Mouse (Mus musculus) limb, embryonic 12.5 days (tissue): ENCODE measurements at regions not wholly inside any gene's neighbourhood (a gene's known extent, or its start where the extent isn't known, plus 50 kb on each side); places are given as distances from the start of the nearest gene placed in this dataset.

Source experiments
- ATAC-seq: fragments of 200-750 bp; cut with Nextera tagmentation; 2 replicates; pipeline ENCODE4 v1.8.0; 2017; ENCODE audit warnings: low read depth, moderate TSS enrichment; ENCODE audit not compliant: insufficient number of reproducible peaks, insufficient read depth, low FRiP score, low TSS enrichment
- H3K27ac ChIP-seq: fragments of 300-500 bp; sonication (generic); 2 replicates; pipeline ENCODE4 v1.5.1; 2016; ENCODE audit warnings: mild to moderate bottlenecking, moderate library complexity
- H3K27me3 ChIP-seq: fragments of 300-500 bp; sonication (generic); 2 replicates; pipeline ENCODE4 v1.6.1; 2016; ENCODE audit warnings: mild to moderate bottlenecking, moderate library complexity
- H3K36me3 ChIP-seq: fragments of 300-500 bp; sonication (generic); 2 replicates; pipeline ENCODE4 v1.6.1; 2016; ENCODE audit warnings: mild to moderate bottlenecking, moderate library complexity
- H3K4me1 ChIP-seq: fragments of 300-500 bp; sonication (generic); replicated peaks from 2 replicates; pipeline ENCODE4 v1.6.1; 2016
- H3K4me2 ChIP-seq: fragments of 300-500 bp; sonication (generic); 2 replicates; pipeline ENCODE4 v1.6.1; 2016; ENCODE audit warnings: mild to moderate bottlenecking, moderate library complexity
- H3K4me3 ChIP-seq: fragments of 300-500 bp; sonication (generic); replicated peaks from 2 replicates; pipeline ENCODE4 v1.5.1; 2016; ENCODE audit warnings: mild to moderate bottlenecking
- H3K9ac ChIP-seq: fragments of 300-500 bp; sonication (generic); replicated peaks from 2 replicates; pipeline ENCODE4 v1.6.1; 2016; ENCODE audit warnings: mild to moderate bottlenecking, moderate library complexity
- H3K9me3 ChIP-seq: fragments of 300-500 bp; sonication (generic); 2 replicates; pipeline ENCODE4 v1.6.1; 2016; ENCODE audit warnings: mild to moderate bottlenecking, moderate library complexity
- WGBS: fragments of 180-500 bp; shearing (Covaris S2); methylation state at CpG from one replicate; pipeline ENCODE4 v1.1.7; 2016; 5-methylcytosine and 5-hydroxymethylcytosine counted together

DNA sequence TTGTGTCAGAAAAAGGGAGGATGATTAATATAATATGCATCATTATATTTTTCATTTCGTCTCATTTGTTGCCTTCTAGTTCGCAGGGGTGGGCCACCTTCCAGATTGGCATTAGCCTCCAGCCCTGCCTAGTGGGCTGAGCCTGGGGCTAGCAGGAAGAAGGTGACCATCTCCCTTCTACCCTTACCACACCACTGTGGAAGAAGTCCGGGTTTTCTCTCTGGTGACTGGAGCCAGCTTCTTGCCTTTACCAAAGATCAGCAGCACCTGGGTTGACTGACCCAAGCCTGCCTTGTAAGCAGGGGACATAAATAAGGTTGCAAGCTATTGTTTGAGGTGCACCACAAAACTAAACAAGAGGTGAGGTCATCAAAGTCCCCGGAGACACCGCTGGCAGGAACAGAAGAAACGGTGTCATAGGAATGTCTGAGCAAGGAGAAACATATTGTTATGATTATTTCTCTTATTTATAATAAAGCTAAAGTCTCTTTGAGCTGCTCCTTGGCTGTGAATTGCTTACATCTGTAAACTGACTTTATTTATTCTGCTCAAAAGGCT, 286.9 kb upstream of the Zfp703 start:
- peaks cover 19% of the 10 kb centered on the region for H3K4me1 ChIP-seq
- no peaks in the 10 kb centered on the region for H3K9me3 ChIP-seq
- no peak overlapping the region for H3K27ac ChIP-seq
- H3K4me3 ChIP-seq, result no peak overlapping the region
- no peak overlapping the region for H3K9ac ChIP-seq
- peaks cover 32% of the 10 kb centered on the region for H3K27me3 ChIP-seq
- ATAC-seq, result 0 out of 2 replicates have a peak, but pooled peaks have one; percentile 29
- WGBS, result 50% methylated on average over 6 of the region's 6 CpGs
- no peak overlapping the region for H3K4me2 ChIP-seq
- no peaks in the 10 kb centered on the region for H3K36me3 ChIP-seq

DNA sequence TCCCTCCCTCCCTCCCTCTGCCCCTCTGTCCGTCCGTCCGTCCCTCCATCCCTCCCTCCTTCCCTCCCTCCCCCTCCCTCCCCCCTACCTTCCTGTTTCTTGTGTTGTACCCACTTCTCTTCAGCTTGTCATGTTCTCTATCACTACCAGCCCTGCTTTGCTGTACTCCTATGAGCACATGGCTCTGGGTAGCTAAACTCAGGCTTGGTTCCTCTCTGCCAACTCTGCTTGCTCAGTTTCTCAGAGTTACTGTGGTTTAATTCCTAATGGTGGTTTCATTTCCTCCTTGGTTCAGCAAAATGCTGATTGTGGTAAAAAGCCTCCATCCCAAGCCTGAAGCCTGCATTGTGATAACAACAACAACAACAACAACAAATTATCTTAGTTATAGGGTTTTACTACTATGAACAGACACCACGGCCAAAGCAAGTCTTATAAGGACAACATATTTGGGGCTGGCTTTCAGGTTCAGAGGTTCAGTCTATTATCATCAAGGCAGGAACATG, 279.5 kb upstream of the Zfp703 start:
- Histone ChIP-seq H3K4me3 (no peak overlapping the region), H3K27ac (no peak overlapping the region), H3K9me3 (no peaks in the 10 kb centered on the region), H3K9ac (no peak overlapping the region), H3K4me2 (no peak overlapping the region), H3K4me1 (no peaks in the 10 kb centered on the region), H3K27me3 (peaks cover 15% of the 10 kb centered on the region), H3K36me3 (no peaks in the 10 kb centered on the region)
- ATAC-seq, result no peak
- 100% methylated on average over 1 of the region's 4 CpGs for WGBS

DNA sequence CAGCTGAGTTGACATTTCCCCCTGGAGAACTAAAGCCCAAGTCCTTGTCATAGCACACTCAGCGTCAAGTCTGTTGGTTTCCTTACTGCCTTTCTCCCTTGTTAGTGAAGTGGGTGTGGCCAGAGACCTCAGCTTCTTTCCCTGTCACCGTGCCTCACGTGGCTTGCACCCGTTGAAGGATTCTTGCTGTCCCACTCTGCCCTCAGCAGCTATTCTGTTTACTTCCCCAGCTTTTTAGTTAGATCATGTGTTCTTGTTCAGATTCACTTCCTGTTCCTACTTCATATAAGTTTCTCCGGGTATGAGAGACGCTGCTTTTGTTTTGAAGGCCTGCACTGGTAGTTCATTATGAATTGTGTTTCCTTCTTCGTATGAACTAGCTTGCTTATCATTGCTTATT, 278.5 kb upstream of the Zfp703 start:
- H3K27ac ChIP-seq, result no peak overlapping the region
- H3K4me3 ChIP-seq, result no peak overlapping the region
- H3K9me3 ChIP-seq, result no peaks in the 10 kb centered on the region
- H3K36me3 ChIP-seq, result no peaks in the 10 kb centered on the region
- no peak overlapping the region for H3K9ac ChIP-seq
- H3K4me1 ChIP-seq, result no peaks in the 10 kb centered on the region
- no peak for ATAC-seq
- H3K4me2 ChIP-seq, result no peak overlapping the region
- H3K27me3 ChIP-seq, result peaks cover 7% of the 10 kb centered on the region; the same call in 1 of the 2 replicates
- WGBS, result 56% methylated on average over 7 of the region's 7 CpGs

DNA sequence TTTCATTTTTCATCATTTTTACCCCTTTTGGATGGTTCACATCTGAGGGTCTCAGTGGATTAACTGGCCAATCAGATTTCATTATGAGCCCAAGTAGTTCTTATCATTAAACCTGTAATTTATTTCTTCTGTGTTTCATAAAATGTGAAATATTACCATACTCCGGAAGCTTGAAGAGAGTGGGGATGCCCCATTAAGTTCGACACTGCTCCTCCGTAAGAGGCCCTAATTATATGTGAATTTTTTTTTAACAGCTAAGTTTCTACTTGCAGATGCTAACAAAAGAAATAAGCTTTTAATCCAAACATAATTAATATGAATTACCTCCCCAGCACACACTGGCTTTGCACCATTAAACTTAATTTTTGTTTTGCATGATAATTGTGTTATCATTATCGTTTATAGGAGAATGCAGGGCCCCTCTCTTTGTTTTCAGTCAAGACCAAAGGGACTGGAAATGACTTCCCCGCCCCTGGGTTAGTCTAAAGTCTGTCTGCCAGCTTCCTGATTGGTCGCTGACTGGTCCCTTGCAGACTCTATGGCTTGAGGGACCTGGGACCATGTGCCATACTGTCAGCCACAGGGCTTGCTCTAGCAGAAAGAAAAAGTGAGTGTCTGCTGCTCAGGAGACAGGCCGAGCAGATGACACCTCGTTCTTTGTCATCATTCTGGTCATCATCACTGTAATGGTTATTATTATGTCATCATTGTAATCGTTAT, 270.9 kb upstream of the Zfp703 start:
- peaks cover 6% of the 10 kb centered on the region; the same call in 1 of the 2 replicates for H3K27me3 ChIP-seq
- no peaks in the 10 kb centered on the region for H3K9me3 ChIP-seq
- no peak overlapping the region for H3K27ac ChIP-seq
- H3K36me3 ChIP-seq, result no peaks in the 10 kb centered on the region
- H3K4me3 ChIP-seq, result no peak overlapping the region
- peaks cover 10% of the 10 kb centered on the region for H3K4me1 ChIP-seq
- ATAC-seq, result no peak
- H3K4me2 ChIP-seq, result no peak overlapping the region
- WGBS, result 50% methylated on average over 9 of the region's 9 CpGs
- H3K9ac ChIP-seq, result no peak overlapping the region

DNA sequence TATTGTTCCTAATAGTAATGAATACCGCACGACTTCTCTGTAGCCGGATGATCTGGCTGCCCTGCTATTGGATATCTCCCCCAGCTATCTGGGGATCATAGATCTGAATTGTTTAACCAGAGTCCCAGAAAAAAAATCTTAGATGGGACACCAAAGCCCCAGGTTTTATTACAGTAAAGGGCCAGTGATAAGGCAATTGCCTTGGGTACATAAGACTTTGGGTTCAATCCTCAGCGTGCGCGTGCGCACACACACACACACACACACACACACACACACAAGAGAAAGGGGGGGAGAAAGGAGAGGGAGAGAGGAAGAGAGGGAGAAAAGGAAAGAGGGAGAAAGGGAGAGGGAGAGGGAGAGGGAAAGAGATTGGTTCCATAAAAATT, 270.4 kb upstream of the Zfp703 start:
- H3K4me3 ChIP-seq, result no peak overlapping the region
- H3K9me3 ChIP-seq, result no peaks in the 10 kb centered on the region
- H3K36me3 ChIP-seq, result no peaks in the 10 kb centered on the region
- H3K4me2 ChIP-seq, result no peak overlapping the region
- H3K27ac ChIP-seq, result no peak overlapping the region
- WGBS, result 93% methylated on average over 7 of the region's 7 CpGs
- H3K9ac ChIP-seq, result no peak overlapping the region
- peaks cover 10% of the 10 kb centered on the region for H3K4me1 ChIP-seq
- peaks cover 6% of the 10 kb centered on the region; the same call in 1 of the 2 replicates for H3K27me3 ChIP-seq
- ATAC-seq, result no peak

DNA sequence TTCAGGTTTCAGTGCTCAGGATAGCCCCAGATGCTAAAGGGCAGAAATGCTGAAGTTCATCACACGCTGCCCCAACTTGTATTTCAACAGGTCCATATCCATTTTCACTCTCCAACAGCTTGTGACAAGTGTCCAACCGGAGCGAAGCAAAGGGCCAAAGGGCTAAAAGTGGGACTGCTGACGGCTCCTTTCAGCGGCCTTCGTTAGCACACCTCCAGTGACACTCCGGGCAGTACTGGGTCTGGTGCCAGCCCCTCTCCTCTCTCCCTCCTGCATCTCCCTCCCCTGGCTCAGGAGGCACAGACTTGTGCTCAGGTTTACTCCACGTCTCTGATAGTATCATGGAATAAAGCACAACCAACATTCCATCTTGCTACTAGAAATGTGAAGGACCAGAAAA, 263.3 kb upstream of the Zfp703 start:
- Histone ChIP-seq H3K27me3 (peaks cover 14% of the 10 kb centered on the region; the same call in 1 of the 2 replicates), H3K27ac (no peak overlapping the region), H3K4me1 (0 out of 2 replicates have a peak, but pooled peaks cover 8% of the 10 kb centered on the region), H3K4me2 (no peak overlapping the region), H3K4me3 (no peak overlapping the region), H3K9ac (no peak overlapping the region), H3K36me3 (no peaks in the 10 kb centered on the region), H3K9me3 (no peaks in the 10 kb centered on the region; the same call in 1 of the 2 replicates)
- WGBS, result 80% methylated on average over 8 of the region's 8 CpGs
- no peak for ATAC-seq

DNA sequence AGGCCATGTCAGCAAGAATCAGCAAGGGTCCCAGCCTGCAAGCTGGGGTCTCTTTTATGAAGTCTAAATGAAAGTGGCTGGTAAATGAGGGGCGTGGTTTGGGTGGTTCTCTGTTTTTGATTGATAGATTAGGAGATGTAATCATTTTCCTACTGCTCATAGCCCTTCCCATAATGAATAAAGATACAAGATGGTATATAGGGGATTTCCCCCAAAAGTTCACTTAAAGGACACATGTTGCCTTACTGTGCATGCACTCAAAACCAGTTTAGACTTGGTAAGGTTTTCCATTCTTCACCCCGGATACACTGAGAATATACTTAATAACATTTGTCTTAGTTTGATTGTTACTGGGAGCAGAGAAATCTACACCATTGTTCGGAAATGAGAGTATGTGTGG, 262.4 kb upstream of the Zfp703 start:
- H3K27ac ChIP-seq, result no peak overlapping the region
- no peaks in the 10 kb centered on the region; the same call in none of the 2 replicates for H3K9me3 ChIP-seq
- H3K27me3 ChIP-seq, result peaks cover 13% of the 10 kb centered on the region; the same call in 1 of the 2 replicates
- ATAC-seq, result no peak
- H3K36me3 ChIP-seq, result no peaks in the 10 kb centered on the region
- WGBS, result 91% methylated on average over 3 of the region's 3 CpGs
- H3K4me3 ChIP-seq, result no peak overlapping the region
- H3K4me2 ChIP-seq, result no peak overlapping the region
- H3K4me1 ChIP-seq, result 0 out of 2 replicates have a peak, but pooled peaks cover 7% of the 10 kb centered on the region
- no peak overlapping the region for H3K9ac ChIP-seq

DNA sequence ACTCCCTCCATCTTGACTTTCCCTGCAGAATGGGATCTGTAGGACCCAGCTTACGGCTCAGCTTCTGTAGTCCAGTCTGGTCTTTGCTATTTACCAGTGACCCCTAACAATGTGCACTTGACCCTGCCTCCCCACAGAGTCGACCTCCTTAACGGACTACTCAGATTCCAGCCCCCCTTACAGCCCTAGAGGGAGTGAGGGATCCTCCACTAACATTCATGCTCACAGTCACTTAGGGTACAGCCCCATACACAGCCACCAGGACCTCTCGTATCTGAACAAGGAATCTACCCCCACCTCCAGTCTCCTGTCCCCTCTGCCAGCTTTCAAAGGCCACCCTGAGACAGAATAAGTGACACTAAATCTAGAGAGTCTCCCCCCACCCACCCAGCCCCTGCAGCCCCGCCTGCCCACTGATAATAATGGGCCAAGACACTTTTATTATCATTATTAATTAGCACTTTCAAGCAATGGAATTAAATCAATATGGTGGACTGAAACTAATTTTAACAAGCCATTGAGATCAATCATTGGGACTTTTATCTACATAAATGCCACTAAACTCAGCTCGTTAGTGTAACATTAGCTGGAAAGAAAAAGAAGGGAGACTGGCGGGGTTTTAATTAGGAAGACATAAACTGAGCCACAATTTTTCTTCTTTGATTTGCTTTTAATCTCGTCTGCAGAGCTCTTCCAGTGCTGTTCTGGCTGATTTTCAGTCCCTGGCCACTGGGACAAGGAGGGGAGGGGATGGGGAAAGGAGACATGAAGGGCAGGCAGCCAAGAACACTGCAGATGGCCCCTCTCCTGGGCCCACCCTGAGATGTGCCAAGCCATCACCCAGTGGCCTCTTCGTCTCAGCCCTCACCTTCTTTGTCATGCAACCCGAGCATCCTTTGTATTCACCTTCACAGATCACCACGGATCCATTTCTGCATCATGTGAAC, 258.4 kb upstream of the Zfp703 start:
- Histone ChIP-seq H3K36me3 (no peaks in the 10 kb centered on the region), H3K27ac (no peak overlapping the region), H3K27me3 (peaks cover 13% of the 10 kb centered on the region; the same call in 1 of the 2 replicates), H3K9me3 (no peaks in the 10 kb centered on the region; the same call in 1 of the 2 replicates), H3K4me2 (no peak overlapping the region), H3K4me3 (no peak overlapping the region), H3K9ac (no peak overlapping the region), H3K4me1 (no peaks in the 10 kb centered on the region)
- no peak for ATAC-seq
- 28% methylated on average over 11 of the region's 11 CpGs for WGBS

DNA sequence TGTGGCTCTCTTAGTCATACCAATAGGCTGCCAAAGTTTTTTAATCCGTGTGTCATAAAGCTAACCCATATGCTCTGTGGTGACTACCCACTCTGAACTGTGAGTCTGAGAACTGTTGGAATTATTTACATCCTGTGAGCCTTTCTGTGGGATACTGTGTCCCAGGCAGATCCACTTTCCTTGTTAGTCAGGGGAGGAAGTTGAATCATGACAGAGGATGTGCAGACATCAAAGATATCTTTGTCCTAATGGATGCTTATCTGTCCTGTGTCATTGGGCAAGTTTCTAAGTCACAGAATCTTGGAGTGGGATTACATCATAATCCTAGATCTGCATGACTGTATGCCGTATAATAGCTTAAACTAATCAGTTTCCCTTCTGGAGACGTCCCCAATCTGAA, 254.4 kb upstream of the Zfp703 start:
- H3K4me1 ChIP-seq, result no peaks in the 10 kb centered on the region
- H3K27ac ChIP-seq, result no peak overlapping the region
- H3K27me3 ChIP-seq, result peaks cover 14% of the 10 kb centered on the region
- 76% methylated on average over 3 of the region's 3 CpGs for whole genome bisulfite sequencing
- H3K9ac ChIP-seq, result no peak overlapping the region
- H3K36me3 ChIP-seq, result no peaks in the 10 kb centered on the region
- no peaks in the 10 kb centered on the region; the same call in 1 of the 2 replicates for H3K9me3 ChIP-seq
- no peak overlapping the region for H3K4me3 ChIP-seq
- H3K4me2 ChIP-seq, result no peak overlapping the region
- no peak for ATAC-seq

DNA sequence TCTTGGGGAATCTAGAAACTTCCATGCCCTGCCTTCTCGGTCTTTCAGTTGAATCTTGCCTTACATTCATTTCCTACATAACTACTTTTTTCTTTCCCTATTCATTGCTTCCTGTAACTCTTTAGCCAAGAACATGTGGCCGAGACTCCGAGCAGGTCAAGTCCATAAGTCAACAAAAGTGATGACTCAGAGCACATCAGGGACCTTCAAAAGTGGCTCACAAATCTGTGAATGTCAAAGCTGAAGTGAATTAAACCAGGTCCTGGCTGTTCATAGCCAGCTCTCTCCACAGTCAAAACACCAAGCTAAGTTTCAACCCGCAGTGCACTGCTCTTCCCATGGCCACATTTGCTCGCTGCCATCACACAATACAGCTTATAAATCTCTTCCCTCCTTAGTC, 252.5 kb upstream of the Zfp703 start:
- Histone ChIP-seq H3K27ac (no peak overlapping the region), H3K4me3 (no peak overlapping the region), H3K27me3 (peaks cover 16% of the 10 kb centered on the region), H3K4me2 (no peak overlapping the region), H3K9ac (no peak overlapping the region), H3K9me3 (no peaks in the 10 kb centered on the region; the same call in 1 of the 2 replicates), H3K36me3 (no peaks in the 10 kb centered on the region), H3K4me1 (no peaks in the 10 kb centered on the region)
- 76% methylated on average over 5 of the region's 5 CpGs for WGBS
- no peak for ATAC-seq

DNA sequence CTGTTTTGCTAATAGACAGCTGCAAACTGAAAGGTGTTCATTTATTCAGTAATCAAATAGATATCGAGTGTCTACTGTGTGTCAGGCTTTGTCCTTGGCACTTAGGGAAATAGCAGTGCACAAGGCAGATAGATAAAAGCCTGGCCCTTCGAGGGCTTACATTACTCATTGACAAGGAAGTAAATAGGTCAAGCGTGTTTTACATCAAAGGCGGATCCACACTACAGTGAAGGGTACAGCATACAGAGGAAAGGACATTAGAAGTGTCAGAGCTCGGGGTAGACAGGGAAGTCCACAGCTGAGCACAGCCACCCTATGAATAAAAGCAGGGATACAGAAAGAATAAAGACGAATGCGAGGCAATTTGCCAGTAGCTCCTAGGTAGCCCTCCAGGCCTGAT, 251.6 kb upstream of the Zfp703 start:
- 76% methylated on average over 7 of the region's 7 CpGs for WGBS
- no peak for ATAC-seq
- Histone ChIP-seq H3K27me3 (peaks cover 14% of the 10 kb centered on the region), H3K36me3 (no peaks in the 10 kb centered on the region), H3K9me3 (no peaks in the 10 kb centered on the region), H3K4me1 (no peaks in the 10 kb centered on the region), H3K27ac (no peak overlapping the region), H3K4me2 (no peak overlapping the region), H3K4me3 (no peak overlapping the region), H3K9ac (no peak overlapping the region)
